Mouse (Mus musculus): ENCODE measurements around the gene Slc5a5. TPM values are rescaled to one million over a fixed set of nuclear protein-coding genes. Genes with fewer than 3 reads are reported as not detected.

The Slc5a5 gene
- polyA plus RNA-seq, 1 experiment from 2014 or later = 0.12 TPM

GRCm38 (mm10) chr8:70865350-70866000 lies 27.1 kb downstream of the Slc5a5 start:
- peaks cover 29% of the 10 kb centered on the region for H3K4me1 ChIP-seq (ENCODE audit: insufficient read depth, low read depth, low read length)
- TF ChIP-seq EP300 (IDR thresholded peaks at IDR 0.05) (no peak), CTCF (IDR thresholded peaks at IDR 0.05) (no peak; the same call in 1 of the 2 replicates)
- DNase-seq (ENCODE audit: low spot score) (peak; percentile 100), ATAC-seq (peak; percentile 93)
- peak overlapping the region; percentile 75 for H3K4me2 ChIP-seq (replicated peaks; ENCODE audit: low read depth, low read length)
- peak overlapping the region; percentile 71 for H3K4me3 ChIP-seq (ENCODE audit: low read depth, low read length)
- H3K9ac ChIP-seq (replicated peaks; ENCODE audit: low read depth) = peak overlapping the region; percentile 40; the same call in 1 of the 2 replicates
- H3K27ac ChIP-seq (ENCODE audit: low read length) = peak overlapping the region; percentile 28
- 2% methylated on average over 39 of the region's 46 CpGs for WGBS
- H3K9me3 ChIP-seq (ENCODE audit: low read length) = no peaks in the 10 kb centered on the region
- peaks cover 34% of the 10 kb centered on the region for H3K27me3 ChIP-seq (replicated peaks; ENCODE audit: insufficient read depth, low read length)
- no peaks in the 10 kb centered on the region for H3K36me3 ChIP-seq (ENCODE audit: insufficient read depth, low read length)

GRCm38 (mm10) chr8:70864712-70865221 lies 27.8 kb downstream of the Slc5a5 start:
- H3K9me3 ChIP-seq (ENCODE audit: low read length) = no peaks in the 10 kb centered on the region
- ATAC-seq (no peak), DNase-seq (ENCODE audit: low spot score) (no peak)
- peaks cover 34% of the 10 kb centered on the region for H3K27me3 ChIP-seq (replicated peaks; ENCODE audit: insufficient read depth, low read length)
- TF ChIP-seq EP300 (IDR thresholded peaks at IDR 0.05) (no peak), CTCF (IDR thresholded peaks at IDR 0.05) (no peak)
- WGBS = 1% methylated on average over 24 of the region's 24 CpGs
- H3K27ac ChIP-seq (ENCODE audit: low read length) = no peak overlapping the region
- H3K36me3 ChIP-seq (ENCODE audit: insufficient read depth, low read length) = no peaks in the 10 kb centered on the region
- peak overlapping the region; percentile 75 for H3K4me2 ChIP-seq (replicated peaks; ENCODE audit: low read depth, low read length)
- peaks cover 29% of the 10 kb centered on the region for H3K4me1 ChIP-seq (ENCODE audit: insufficient read depth, low read depth, low read length)
- 0 out of 2 replicates have a peak overlapping the region, but pooled peaks have one; percentile 16 for H3K9ac ChIP-seq (replicated peaks; ENCODE audit: low read depth)
- peak overlapping the region; percentile 71 for H3K4me3 ChIP-seq (ENCODE audit: low read depth, low read length)

GRCm38 (mm10) chr8:70863956-70864711 lies 28.4 kb downstream of the Slc5a5 start:
- peak overlapping the region; percentile 71 for H3K4me3 ChIP-seq (ENCODE audit: low read depth, low read length)
- DNase-seq (ENCODE audit: low spot score) = no peak
- H3K4me2 ChIP-seq (replicated peaks; ENCODE audit: low read depth, low read length) = peak overlapping the region; percentile 57
- peaks cover 29% of the 10 kb centered on the region for H3K4me1 ChIP-seq (ENCODE audit: insufficient read depth, low read depth, low read length)
- 2% methylated on average over 42 of the region's 46 CpGs for WGBS
- no peak overlapping the region for H3K9ac ChIP-seq (replicated peaks; ENCODE audit: low read depth)
- no peaks in the 10 kb centered on the region for H3K9me3 ChIP-seq (ENCODE audit: low read length)
- TF ChIP-seq EP300 (IDR thresholded peaks at IDR 0.05) = no peak
- TF ChIP-seq CTCF (IDR thresholded peaks at IDR 0.05) = no peak
- no peak overlapping the region for H3K27ac ChIP-seq (ENCODE audit: low read length)
- H3K36me3 ChIP-seq (ENCODE audit: insufficient read depth, low read length) = no peaks in the 10 kb centered on the region
- peaks cover 34% of the 10 kb centered on the region for H3K27me3 ChIP-seq (replicated peaks; ENCODE audit: insufficient read depth, low read length)
- no peak for ATAC-seq

- Histone ChIP-seq H3K27ac (ENCODE audit: low read length) (no peak within 1 kb of the TSS), H3K9me3 (ENCODE audit: low read length) (no peaks in the 10 kb centered on the region), H3K27me3 (replicated peaks; ENCODE audit: insufficient read depth, low read length) (peaks cover 34% of the 10 kb centered on the region), H3K4me3 (ENCODE audit: low read depth, low read length) (peak within 1 kb of the TSS; percentile 29), H3K4me2 (replicated peaks; ENCODE audit: low read depth, low read length) (peak within 1 kb of the TSS; percentile 57), H3K4me1 (ENCODE audit: insufficient read depth, low read depth, low read length) (peaks cover 29% of the 10 kb centered on the region), H3K9ac (replicated peaks; ENCODE audit: low read depth) (no peak within 1 kb of the TSS), H3K36me3 (ENCODE audit: insufficient read depth, low read length) (no peaks in the 10 kb centered on the region)
- no peak for TF ChIP-seq EP300 (IDR thresholded peaks at IDR 0.05)
- TF ChIP-seq CTCF (IDR thresholded peaks at IDR 0.05) = peak; percentile 53
- ATAC-seq (no peak), DNase-seq (ENCODE audit: low spot score) (no peak)
- WGBS = under 1% methylated on average over 52 of the region's 55 CpGs
These were observed 29.5 kb downstream of the Slc5a5 start, which contains the start of gene Kcnn1 for GRCm38 (mm10) chr8:70862824-70863641. Gene Kcnn1, minus strand, starts transcription at chr8:70863258.

GRCm38 (mm10) chr8:70857516-70857915 lies 35.0 kb downstream of the Slc5a5 start:
- Histone ChIP-seq H3K4me1 (ENCODE audit: insufficient read depth, low read depth, low read length) (peaks cover under 1% of the 10 kb centered on the region; the same call in 1 of the 2 replicates), H3K4me2 (replicated peaks; ENCODE audit: low read depth, low read length) (no peak overlapping the region), H3K9ac (replicated peaks; ENCODE audit: low read depth) (no peak overlapping the region), H3K27ac (ENCODE audit: low read length) (no peak overlapping the region), H3K36me3 (ENCODE audit: insufficient read depth, low read length) (no peaks in the 10 kb centered on the region), H3K4me3 (ENCODE audit: low read depth, low read length) (no peak overlapping the region), H3K27me3 (replicated peaks; ENCODE audit: insufficient read depth, low read length) (peaks cover 15% of the 10 kb centered on the region), H3K9me3 (ENCODE audit: low read length) (no peaks in the 10 kb centered on the region)
- WGBS = 37% methylated on average over 4 of the region's 4 CpGs
- no peak for DNase-seq (ENCODE audit: low spot score)
- TF ChIP-seq CTCF (IDR thresholded peaks at IDR 0.05) (no peak), EP300 (IDR thresholded peaks at IDR 0.05) (no peak)
- no peak for ATAC-seq
